Mouse (Mus musculus) adrenal gland, adult 18-20 months (tissue): ENCODE results near the gene Fam184b. TPM values are rescaled to one million over a fixed set of nuclear protein-coding genes. Genes with fewer than 3 reads are reported as not detected.

Source experiments
- total RNA-seq, 2 experiments: library from RNA; stranded (reverse); gene quantifications; 1 replicate in 1 of 2; 2 replicates in 1 of 2; pipeline ENCODE4 v1.2.3; 2021

The Fam184b gene
- total RNA-seq, 2 experiments from 2014 or later: 0.20 to 0.22 TPM

Other genes starting within 250 kb of the Fam184b start
- 100 to 1,000 TPM; 116 to 128 TPM for gene Qdpr, start 189.4 kb downstream of the Fam184b start, total RNA-seq
- gene Clrn2, start 185.9 kb downstream of the Fam184b start, total RNA-seq: not detected
- gene Lap3, start 146.2 kb downstream of the Fam184b start, total RNA-seq: 10 to 100 TPM; 65.9 to 92.5 TPM
- 100 to 1,000 TPM in 1 of 2 experiments, 10 to 100 TPM in 1; 89.7 to 103 TPM for gene Med28, start 119.4 kb downstream of the Fam184b start, total RNA-seq
- under 1 TPM; 0.43 to 0.61 TPM for gene Ncapg, start 30.3 kb upstream of the Fam184b start, total RNA-seq
- 10 to 100 TPM; 13.9 to 19.7 TPM for gene Lcorl, start 218.0 kb upstream of the Fam184b start, total RNA-seq